Comparison of ENCODE assay signal across 8 mouse cellular contexts in the genomic region with DNA sequence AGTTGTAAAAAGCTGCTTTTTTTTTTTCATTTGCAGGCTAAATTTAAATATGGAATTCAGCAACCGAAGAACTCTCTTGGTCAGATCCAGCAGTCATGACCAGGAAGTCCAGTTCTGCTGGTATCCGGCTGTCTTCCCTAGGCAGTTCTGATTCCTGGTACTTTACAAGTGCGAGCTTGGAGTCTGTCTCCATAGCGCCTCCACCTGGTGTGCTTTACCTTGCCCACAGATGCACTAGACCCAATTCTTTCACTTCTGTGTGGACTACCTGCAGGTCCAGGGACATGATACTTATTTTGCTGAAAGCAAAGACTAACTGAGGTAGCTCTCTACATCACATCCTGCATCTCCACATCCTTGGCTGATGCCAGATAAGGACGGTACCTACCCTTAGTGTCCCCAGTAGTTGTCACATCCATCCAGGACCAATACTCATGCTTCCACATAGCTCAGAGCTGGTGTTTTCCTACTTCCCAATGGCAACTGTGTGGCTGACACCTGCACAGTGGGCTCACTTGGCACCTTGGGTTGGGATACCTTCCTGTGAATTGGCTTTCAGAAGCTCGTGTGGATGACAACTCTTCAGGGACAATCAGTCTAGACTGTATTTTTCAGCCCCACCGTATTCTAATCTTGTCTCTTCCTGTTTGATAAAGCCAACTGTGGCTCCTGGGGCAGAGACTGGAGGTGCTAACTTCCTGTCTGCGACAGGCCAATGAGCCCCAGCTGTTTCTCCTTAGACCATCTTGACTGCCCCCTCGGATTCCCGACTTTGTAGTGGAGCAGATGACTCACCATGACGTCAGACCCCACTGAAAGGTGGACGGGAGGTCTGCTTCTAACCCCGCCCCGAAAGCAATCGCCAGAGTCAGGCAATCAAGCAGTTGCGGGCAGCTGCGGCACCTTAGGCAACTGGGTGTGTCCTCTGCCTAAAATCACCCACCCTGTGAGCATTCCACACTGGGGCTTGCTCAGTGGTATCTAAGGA.
DNase-seq lines count a peak whose midpoint lies in the region; ATAC-seq lines count a peak whose summit lies in the region.

No protein-coding gene starts in this region.

- 50% methylated on average over 17 of the region's 17 CpGs for WGBS in kidney, embryonic 16.5 days
- 22% methylated on average over 16 of the region's 17 CpGs for WGBS in macrophage (ENCODE audit: missing documents)

- peak overlapping the region; percentile 10; the same call in 1 of the 2 replicates for H3K4me2 ChIP-seq in kidney, embryonic 16.5 days (replicated peaks; ENCODE audit: low read depth, low read length)

- DNase-seq in gastrocnemius, adult 18-20 months (ENCODE audit: low spot score): peak; percentile 10
- no peak for DNase-seq in gastrocnemius, postnatal 4 days (ENCODE audit: low spot score in 2 of 2)
- DNase-seq in ES-CJ7 (ENCODE audit: low read depth, low spot score) (peak; percentile 37), adipocyte (ENCODE audit: low spot score) (no peak)
- peak; percentile 96 for DNase-seq in heart, adult 11 months
- DNase-seq in ovary, postnatal 10 days (ENCODE audit: low spot score): no peak

- H3K4me3 ChIP-seq in kidney, embryonic 16.5 days (ENCODE audit: low read length): no peak overlapping the region
- peak overlapping the region; percentile 19 for H3K4me3 ChIP-seq in macrophage (ENCODE audit: inconsistent target)

- ATAC-seq in kidney, embryonic 16.5 days (ENCODE audit: low FRiP score, low TSS enrichment): no peak

- H3K36me3 ChIP-seq in kidney, embryonic 16.5 days (ENCODE audit: insufficient read depth, low read length): no peaks in the 10 kb centered on the region
- no peaks in the 10 kb centered on the region for H3K36me3 ChIP-seq in macrophage (ENCODE audit: inconsistent target)

- H3K4me1 ChIP-seq in kidney, embryonic 16.5 days (ENCODE audit: insufficient read depth, low read length): peaks cover 25% of the 10 kb centered on the region

- no peaks in the 10 kb centered on the region for H3K79me2 ChIP-seq in macrophage (ENCODE audit: inconsistent target)

- H3K9me3 ChIP-seq in kidney, embryonic 16.5 days (ENCODE audit: low read length): no peaks in the 10 kb centered on the region

- H3K27ac ChIP-seq in kidney, embryonic 16.5 days (ENCODE audit: low read length): no peak overlapping the region
- H3K27ac ChIP-seq in macrophage: peak overlapping the region; percentile 74

- H3K27me3 ChIP-seq in kidney, embryonic 16.5 days (ENCODE audit: insufficient read depth, low read length): no peaks in the 10 kb centered on the region; the same call in 1 of the 2 replicates

- no peak overlapping the region for H3K9ac ChIP-seq in kidney, embryonic 16.5 days (replicated peaks; ENCODE audit: low read length)

Comparison
In these comparisons a context has a peak if more than half of its experiments do, and no peak if none do; other contexts are left out.
1. DNase-seq: peak in gastrocnemius, adult 18-20 months (single experiment), ES-CJ7 (single experiment) and heart, adult 11 months (single experiment); none in gastrocnemius, postnatal 4 days (0 of 2), ovary, postnatal 10 days (single experiment) and adipocyte (single experiment).